Mouse (Mus musculus) megakaryocyte, embryonic 14.5 days (primary cell): ENCODE measurements around the gene Ctsd.

Experiments used
- FLI1 ChIP-seq: IDR thresholded peaks from 2 replicates; pipeline ENCODE4 v1.6.1; 2012; ENCODE audit warnings: low read length, inconsistent platforms, mixed read lengths
- GATA1 ChIP-seq: IDR thresholded peaks from 3 replicates; pipeline ENCODE4 v1.6.1; 2012; ENCODE audit warnings: mixed read lengths, low read length, inconsistent platforms, borderline replicate concordance

- TF ChIP-seq GATA1 (no peak), FLI1 (no peak)
Measured at GRCm38 (mm10) chr7:142363107-142363506, 24.7 kb downstream of the Ctsd start.
